Mouse (Mus musculus): Measurements from ENCODE around the gene Tmed5.
"Not testable (repeated sequence)": the region's sequence is repeated elsewhere in the genome, so short reads cannot be mapped to it uniquely, and the experiment has no call there.

Gene Tmed5

GRCm38 (mm10) chr5:108132441-108133243 lies at the start of gene Tmed5, which contains the start of gene Ccdc18:
Gene Tmed5, minus strand, starts transcription at chr5:108132620.
Gene Ccdc18, plus strand, starts transcription at chr5:108132875.
- DNase-seq (ENCODE audit: extremely low read depth, insufficient read length, low spot score): peak; percentile 99

- peak; percentile 7 for DNase-seq (ENCODE audit: extremely low read depth, insufficient read length, low spot score)
Observed at GRCm38 (mm10) chr5:108163695-108164094, 31.3 kb upstream of the Tmed5 start.

- DNase-seq (ENCODE audit: extremely low read depth, insufficient read length, low spot score): no peak
Observed at GRCm38 (mm10) chr5:108160796-108161195, 28.4 kb upstream of the Tmed5 start.

- no peak for DNase-seq (ENCODE audit: extremely low read depth, insufficient read length, low spot score)
Observed at GRCm38 (mm10) chr5:108152592-108152991, 20.2 kb upstream of the Tmed5 start.

GRCm38 (mm10) chr5:108131849-108132440 lies 475 bp downstream of the Tmed5 start:
- DNase-seq (ENCODE audit: extremely low read depth, insufficient read length, low spot score): no peak

- DNase-seq (ENCODE audit: extremely low read depth, insufficient read length, low spot score): no peak
Observed at GRCm38 (mm10) chr5:108120221-108120900, 12.1 kb downstream of the Tmed5 start.

GRCm38 (mm10) chr5:108117693-108118092 lies 14.7 kb downstream of the Tmed5 start:
- no peak for DNase-seq (ENCODE audit: extremely low read depth, insufficient read length, low spot score)

GRCm38 (mm10) chr5:108109346-108109745 lies 23.1 kb downstream of the Tmed5 start:
- DNase-seq (ENCODE audit: extremely low read depth, insufficient read length, low spot score): no peak

GRCm38 (mm10) chr5:108104306-108104705 lies 28.1 kb downstream of the Tmed5 start:
- no peak for DNase-seq (ENCODE audit: extremely low read depth, insufficient read length, low spot score)

GRCm38 (mm10) chr5:108100196-108100595 lies 32.2 kb downstream of the Tmed5 start:
- DNase-seq (ENCODE audit: extremely low read depth, insufficient read length, low spot score): no peak

GRCm38 (mm10) chr5:108097676-108098075 lies 34.7 kb downstream of the Tmed5 start:
- no peak for DNase-seq (ENCODE audit: extremely low read depth, insufficient read length, low spot score)

GRCm38 (mm10) chr5:108092731-108093130 lies 39.7 kb downstream of the Tmed5 start:
- not testable (repeated sequence) for DNase-seq (ENCODE audit: extremely low read depth, insufficient read length, low spot score)

- no peak for DNase-seq (ENCODE audit: extremely low read depth, insufficient read length, low spot score)
Observed at GRCm38 (mm10) chr5:108085440-108085839, 47.0 kb downstream of the Tmed5 start.

GRCm38 (mm10) chr5:108082380-108082779 lies 50.0 kb downstream of the Tmed5 start:
- peak; percentile 15 for DNase-seq (ENCODE audit: extremely low read depth, insufficient read length, low spot score)

- peak; percentile 31 for DNase-seq (ENCODE audit: extremely low read depth, insufficient read length, low spot score)
Observed at GRCm38 (mm10) chr5:108079603-108080002, 52.8 kb downstream of the Tmed5 start.

GRCm38 (mm10) chr5:108076833-108077540 lies 55.4 kb downstream of the Tmed5 start:
- no peak for DNase-seq (ENCODE audit: extremely low read depth, insufficient read length, low spot score)

GRCm38 (mm10) chr5:108076241-108076640 lies 56.2 kb downstream of the Tmed5 start:
- DNase-seq (ENCODE audit: extremely low read depth, insufficient read length, low spot score): no peak

- DNase-seq (ENCODE audit: extremely low read depth, insufficient read length, low spot score): no peak
Observed at GRCm38 (mm10) chr5:108072301-108072700, 60.1 kb downstream of the Tmed5 start.

- DNase-seq (ENCODE audit: extremely low read depth, insufficient read length, low spot score): peak; percentile 98
Observed at GRCm38 (mm10) chr5:108065465-108066411, 66.7 kb downstream of the Tmed5 start, which contains the start of gene Mtf2. Gene Mtf2, plus strand, starts transcription at chr5:108065674.

- no peak for DNase-seq (ENCODE audit: extremely low read depth, insufficient read length, low spot score)
Observed at GRCm38 (mm10) chr5:108060413-108060812, 72.0 kb downstream of the Tmed5 start.
